Mouse (Mus musculus): Measurements from ENCODE around the gene Tekt3.

Tekt3 gene

DNA sequence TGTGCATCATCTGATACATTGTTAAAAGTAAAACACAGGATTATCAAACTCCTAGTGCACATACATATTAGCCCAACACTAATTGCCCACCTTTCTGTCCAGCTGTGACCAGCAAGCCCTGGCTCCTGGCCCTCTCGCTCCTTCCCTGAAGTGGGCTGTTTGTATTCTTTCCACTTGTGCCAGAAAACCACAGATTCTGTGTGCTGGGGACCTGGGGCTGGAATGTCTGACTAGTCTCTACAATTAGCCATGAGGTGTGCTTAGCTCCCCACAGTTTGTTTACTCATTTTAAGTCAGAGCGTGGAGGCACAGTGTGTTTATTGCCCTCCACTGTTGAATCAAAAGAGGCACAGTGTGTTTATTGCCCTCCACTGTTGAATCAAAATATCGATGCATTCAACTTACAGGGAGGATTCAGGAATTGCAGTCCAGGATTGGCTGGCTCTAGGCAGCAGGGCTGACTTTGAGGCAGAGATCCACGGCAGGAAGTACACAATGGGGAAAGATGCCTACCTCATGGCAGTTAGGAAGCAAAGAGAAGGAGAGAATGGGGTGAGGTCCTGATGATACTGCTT is 61.4 kb downstream of the Tekt3 start:
- no peak for DNase-seq (ENCODE audit: extremely low spot score, low spot score)

DNA sequence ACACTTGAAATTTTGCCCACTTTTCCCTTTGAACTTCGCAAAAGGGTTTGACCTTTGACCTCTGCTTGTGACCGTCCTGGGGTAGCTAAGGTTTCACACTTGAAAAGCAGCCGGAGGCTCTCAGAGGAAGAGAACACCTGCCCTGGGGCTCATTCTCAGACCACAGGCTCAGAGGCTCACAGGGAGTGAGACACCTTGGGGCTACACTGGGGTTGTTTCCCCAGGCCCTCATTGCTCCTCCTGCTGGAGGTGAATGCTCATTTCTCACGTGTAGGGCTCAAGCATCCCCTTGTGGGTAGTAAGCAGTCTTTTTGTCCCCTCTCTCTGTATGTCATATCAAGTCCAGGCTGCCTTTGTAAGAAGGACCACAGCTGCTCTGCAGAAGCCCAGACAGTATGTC is 62.9 kb downstream of the Tekt3 start:
- DNase-seq (ENCODE audit: extremely low spot score, low spot score), result no peak

DNA sequence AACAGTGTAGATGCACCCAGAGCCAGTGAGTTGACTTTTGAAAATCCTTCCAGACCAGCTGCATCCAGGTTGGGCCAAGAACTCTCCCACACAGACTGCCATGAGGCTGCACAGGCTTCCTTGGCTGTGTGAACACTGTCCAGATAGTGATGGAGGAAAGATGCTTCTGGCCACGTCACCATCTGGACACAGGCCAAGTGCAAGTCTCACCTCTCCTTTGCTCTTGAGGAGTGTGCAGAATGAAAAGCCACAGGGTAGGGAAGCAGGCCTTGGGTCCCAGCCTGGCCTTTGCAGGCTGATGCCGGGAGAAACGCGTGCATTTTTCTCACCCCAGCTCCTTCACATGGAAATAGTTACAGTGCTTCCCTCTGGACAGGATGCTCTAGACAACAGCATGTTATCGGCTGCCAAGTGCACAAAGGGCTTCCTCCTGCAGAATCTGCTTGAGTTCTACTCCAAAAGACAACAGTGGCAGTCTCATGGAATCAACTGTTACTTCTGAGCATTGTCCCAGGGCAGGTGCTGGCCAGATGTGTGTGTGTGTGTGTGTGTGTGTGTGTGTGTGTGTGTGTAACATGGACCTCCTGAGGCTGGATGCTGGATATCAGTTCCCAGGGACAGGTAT is 64.5 kb downstream of the Tekt3 start:
- DNase-seq (ENCODE audit: extremely low spot score, low spot score), result no peak

DNA sequence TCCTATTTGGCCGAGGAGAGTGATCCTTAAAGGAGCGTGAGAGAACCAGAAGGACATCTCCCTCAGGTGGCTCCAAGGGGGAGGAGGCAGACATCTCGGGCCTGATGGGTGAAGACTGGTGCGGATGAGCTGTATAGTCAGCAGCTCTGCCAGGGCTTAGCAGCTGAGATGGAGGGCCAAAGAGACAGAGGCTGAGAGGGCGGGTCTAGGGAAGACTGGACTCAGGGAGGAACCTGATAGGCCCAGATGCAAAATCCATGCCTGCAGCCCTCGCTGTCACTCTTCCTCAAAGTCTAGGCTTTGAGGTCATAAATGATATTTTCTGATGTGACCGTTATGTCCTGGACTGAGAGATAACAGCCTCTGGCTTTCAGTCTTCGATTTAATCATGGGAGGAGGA is 65.5 kb downstream of the Tekt3 start:
- DNase-seq (ENCODE audit: extremely low spot score, low spot score), result no peak

- DNase-seq (ENCODE audit: extremely low spot score, low spot score), result no peak
These were observed 66.1 kb downstream of the Tekt3 start for GRCm38 (mm10) chr11:63127513-63127912.

DNA sequence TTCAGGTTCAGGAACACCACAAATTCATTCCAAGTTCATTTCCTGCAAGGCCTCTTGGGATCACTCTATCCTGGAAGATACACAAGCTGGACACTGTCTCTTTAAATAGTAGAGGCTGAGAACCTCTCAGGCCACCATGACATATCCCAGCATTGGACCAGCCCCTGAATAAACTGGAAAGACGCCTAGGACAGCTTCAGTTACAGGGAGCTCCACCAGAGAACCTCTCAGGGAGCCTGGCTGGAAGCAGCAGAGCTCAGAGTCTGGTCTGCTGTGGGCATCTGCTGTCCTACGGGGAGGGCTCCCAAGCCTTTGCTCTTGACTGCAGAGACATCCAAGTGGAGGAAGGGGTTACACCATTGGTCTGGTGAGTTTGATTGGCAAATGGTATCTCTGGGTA is 67.3 kb downstream of the Tekt3 start, which contains the start of gene Pmp22:
Gene Pmp22 (plus strand): TSS at position 199 of the 400 bp plus-strand sequence.
- DNase-seq (ENCODE audit: extremely low spot score, low spot score), result no peak

DNA sequence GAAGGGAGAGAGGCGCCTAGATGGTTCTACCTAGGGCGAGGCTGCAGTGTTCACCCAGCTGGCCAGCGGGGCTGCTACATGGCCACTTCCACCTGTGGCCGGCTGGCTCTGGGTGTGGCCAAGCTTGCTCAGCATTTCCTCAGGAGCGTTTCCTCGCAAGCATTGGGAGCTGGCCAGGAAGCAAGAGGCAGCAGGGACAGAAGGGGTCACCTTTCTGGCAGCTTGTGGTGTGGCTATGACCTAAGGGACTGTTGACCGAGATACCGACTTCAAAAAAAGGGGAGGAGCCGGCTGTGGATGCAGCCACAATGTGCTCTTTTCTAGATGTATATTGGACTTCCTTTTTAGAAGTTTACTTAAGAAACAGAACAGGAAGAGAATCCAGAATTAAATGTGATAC is 67.9 kb downstream of the Tekt3 start:
- DNase-seq (ENCODE audit: extremely low spot score, low spot score), result no peak

- DNase-seq (ENCODE audit: extremely low spot score, low spot score), result no peak
These were observed 68.4 kb downstream of the Tekt3 start for GRCm38 (mm10) chr11:63129840-63130239.

- DNase-seq (ENCODE audit: extremely low spot score, low spot score), result no peak
These were observed 69.0 kb downstream of the Tekt3 start for GRCm38 (mm10) chr11:63130497-63130896.

GRCm38 (mm10) chr11:63131001-63131692 is 69.7 kb downstream of the Tekt3 start:
- peak; percentile 50 for DNase-seq (ENCODE audit: extremely low spot score, low spot score)

GRCm38 (mm10) chr11:63131693-63132040 is 70.2 kb downstream of the Tekt3 start:
- no peak for DNase-seq (ENCODE audit: extremely low spot score, low spot score)

- DNase-seq (ENCODE audit: extremely low spot score, low spot score), result no peak
These were observed 70.7 kb downstream of the Tekt3 start for GRCm38 (mm10) chr11:63132151-63132500.

DNA sequence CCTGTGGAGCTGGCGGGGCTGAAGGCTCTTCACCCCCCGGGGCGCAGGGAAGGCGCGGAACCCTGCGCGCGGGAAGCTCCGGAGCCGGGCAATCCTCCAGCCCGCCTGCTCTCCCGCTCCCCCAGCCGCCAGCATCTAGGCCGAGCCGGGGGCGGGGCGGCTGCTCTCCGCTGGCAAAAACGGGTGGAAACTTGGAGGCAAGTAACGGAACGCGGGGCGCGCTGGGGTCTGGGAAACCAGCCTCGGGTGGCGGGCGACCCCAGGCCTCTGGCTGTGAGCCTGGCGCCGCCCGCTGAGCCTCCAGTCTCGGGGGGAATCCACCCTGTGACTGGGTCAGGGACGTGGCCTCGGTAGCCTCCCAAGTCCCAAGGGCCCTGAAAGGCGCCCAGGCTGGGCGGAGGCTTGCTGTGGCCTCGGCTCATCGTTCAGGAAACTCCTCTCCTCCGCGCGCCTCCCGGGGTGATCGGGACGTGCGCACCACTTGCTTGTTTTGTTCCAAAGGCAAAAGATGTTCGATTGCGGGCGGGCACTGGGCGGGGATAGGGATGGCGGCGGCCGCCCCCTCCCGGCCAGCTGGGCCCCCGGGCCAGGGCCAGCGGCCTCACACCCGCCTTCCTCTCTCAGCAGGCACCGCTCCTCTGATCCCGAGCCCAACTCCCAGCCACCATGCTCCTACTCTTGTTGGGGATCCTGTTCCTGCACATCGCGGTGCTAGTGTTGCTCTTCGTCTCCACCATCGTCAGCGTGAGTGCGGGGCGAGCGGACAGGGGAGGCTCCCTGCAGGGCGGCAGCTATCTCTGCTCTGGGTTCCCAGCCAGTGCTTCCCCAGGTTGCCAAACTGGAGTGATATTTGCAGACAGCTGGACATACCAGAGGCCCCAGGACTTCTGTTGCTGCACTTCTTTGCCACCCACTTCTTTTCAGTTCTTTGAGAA is 71.3 kb downstream of the Tekt3 start:
- DNase-seq (ENCODE audit: extremely low spot score, low spot score), result peak; percentile 79

GRCm38 (mm10) chr11:63134021-63134420 is 72.6 kb downstream of the Tekt3 start:
- no peak for DNase-seq (ENCODE audit: extremely low spot score, low spot score)

DNA sequence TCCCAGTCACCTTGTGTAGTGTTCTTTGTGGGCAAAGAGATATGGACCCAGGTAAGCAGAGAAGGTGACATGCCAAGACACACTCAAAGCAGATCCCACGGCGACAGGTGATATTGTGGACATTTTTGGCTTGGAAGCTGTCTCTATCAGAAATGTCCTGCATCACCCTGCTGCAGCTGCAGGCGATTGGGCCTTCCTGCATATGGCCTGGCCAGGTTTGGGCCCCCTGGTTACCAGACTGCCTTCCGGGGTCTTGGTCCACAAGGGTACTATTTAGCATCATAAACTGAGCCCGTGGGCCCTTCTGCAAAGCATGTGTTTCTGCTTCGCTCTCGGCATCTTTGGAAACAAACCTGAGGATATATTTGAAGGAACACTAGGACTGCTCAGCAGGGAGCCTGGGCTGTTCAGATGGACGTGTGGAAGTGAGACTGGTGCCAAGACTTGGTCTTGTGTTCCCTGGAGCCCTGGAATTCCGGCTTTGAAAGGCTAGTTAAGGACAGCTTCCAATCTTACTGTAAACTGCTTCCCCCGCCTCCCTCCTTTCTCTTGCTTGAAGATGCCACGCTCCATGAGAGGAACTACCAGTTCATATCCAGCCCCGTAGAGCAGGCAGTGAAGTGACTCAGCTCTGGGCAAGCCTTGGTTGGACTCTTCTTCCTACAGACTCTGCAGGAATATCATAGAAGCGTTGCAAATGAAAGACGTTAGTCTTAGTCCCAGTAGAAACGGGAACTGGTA is 73.5 kb downstream of the Tekt3 start:
- DNase-seq (ENCODE audit: extremely low spot score, low spot score), result no peak

DNA sequence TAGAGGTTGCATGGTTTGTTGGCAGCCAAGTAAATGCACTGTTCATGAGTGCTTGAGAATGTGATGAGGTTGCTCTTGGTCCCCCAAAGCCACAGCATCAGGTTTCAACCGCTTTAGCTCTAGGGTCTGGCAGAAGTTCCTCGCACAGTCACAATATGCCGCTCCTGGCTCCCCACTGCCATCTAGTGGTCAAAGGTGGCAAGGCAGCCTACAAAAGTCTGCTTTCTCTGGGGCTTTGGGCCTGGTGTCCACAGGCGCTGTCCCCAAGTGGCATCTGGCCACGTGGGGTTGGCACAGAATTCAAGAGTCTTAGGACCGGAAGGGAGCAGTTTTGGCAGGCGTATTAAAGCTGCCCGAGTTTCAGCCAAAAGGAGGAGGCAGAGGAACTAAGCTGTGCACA is 74.2 kb downstream of the Tekt3 start:
- DNase-seq (ENCODE audit: extremely low spot score, low spot score), result peak; percentile 97

DNA sequence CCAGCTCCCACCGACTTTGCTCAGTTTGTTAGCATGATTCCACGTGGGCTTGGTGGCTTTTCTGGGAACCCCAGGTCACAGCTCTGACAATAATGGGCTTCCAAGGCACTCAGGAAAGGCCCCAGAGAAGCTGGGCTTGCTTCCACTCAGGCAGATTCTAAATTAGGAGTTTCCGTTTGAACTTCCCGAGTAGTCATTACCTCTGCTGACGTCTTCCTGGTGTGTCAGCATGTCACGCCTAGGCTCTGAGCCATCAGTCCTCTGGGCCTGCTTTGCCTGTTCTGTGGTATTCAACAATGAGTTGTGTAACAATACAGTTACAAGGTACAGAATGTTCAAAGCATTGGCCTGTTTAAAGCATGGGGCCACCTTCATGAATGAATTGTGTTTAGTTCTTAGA is 74.8 kb downstream of the Tekt3 start:
- no peak for DNase-seq (ENCODE audit: extremely low spot score, low spot score)

DNA sequence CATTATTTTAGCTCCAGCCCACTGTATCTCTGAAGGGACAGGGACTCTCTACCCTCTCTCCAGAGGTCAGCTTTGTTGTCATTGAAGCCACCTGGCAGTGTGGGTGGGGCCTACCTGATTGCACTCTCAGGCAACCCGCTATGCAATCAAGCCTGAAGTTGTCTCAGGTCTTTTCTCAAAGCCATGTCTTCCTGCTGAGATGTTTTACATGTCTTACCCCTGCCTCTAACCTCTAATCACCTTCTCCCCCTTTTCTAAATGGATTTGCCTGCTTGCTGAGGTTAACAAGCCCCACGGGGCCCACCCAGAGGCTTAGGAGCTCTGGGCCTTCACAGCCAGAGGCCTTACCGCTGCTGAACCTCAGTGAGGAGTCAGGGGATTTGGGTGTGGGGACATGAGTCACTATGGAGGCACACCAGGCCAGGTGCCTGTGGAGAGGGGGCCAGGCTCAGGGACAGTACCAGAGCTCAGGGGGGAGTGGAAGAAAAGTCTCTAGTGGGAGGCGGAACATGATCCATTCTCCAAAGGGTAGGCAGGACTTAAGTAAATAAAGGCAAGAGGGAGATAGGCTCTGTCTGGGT is 75.5 kb downstream of the Tekt3 start:
- DNase-seq (ENCODE audit: extremely low spot score, low spot score), result no peak

DNA sequence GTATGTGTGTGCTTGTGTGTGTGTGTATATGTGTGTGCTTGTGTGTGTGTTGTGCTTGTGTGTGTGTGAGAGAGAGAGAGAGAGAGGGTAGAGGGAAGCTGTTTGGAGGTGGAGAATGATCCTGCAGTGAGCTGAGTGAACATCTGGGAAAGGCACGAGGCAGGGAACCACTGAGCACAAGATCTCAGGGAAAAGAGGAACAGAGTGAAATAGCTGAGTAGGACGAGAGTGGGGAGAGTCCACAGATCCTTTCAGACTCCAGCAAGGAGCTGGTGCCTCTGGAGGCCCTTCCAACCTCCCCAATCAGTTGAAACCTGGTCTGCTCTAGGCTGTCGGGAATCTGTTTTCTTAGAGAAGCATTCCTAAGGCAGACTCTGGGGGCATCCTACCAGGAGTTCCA is 77.3 kb downstream of the Tekt3 start:
- DNase-seq (ENCODE audit: extremely low spot score, low spot score), result no peak

GRCm38 (mm10) chr11:63142311-63142710 is 80.9 kb downstream of the Tekt3 start:
- DNase-seq (ENCODE audit: extremely low spot score, low spot score), result no peak

GRCm38 (mm10) chr11:63142816-63143215 is 81.4 kb downstream of the Tekt3 start:
- no peak for DNase-seq (ENCODE audit: extremely low spot score, low spot score)
